Mouse (Mus musculus): Measurements from ENCODE around the gene Prss22.

DNA sequence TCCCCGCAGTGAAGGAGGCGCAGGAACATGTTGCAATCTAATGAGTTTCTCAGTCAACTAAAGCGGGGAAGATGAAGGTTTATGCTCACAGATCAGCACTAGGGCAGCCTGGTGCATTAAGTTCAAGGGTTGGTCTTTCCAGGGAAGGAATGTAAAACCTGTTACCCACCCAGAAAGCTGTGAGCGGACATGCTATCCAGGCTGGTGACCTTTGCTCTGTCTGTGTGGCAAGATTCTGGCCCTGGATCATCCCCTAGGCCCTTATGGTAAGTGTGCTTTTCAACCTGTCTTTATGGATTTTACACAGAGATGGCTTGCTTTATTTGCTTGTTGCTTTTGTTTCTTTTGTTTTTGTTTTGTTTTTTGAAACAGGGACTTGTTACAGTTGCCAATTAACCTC is 21.2 kb downstream of the Prss22 start:
- TF ChIP-seq CTCF (IDR thresholded peaks at IDR 0.05; ENCODE audit: extremely low read depth, insufficient read depth, insufficient read length, insufficient replicate concordance) = no peak
- no peak for TF ChIP-seq POLR2A (IDR thresholded peaks at IDR 0.05; ENCODE audit: low read depth, low read length)

All from spleen, adult 2 months (tissue).